Mouse (Mus musculus) embryonic fibroblast, embryonic 13.5 days (primary cell): ENCODE measurements around the gene Nsg2. TPM values are rescaled to one million over a fixed set of nuclear protein-coding genes. Genes with fewer than 3 reads are reported as not detected.
"Not testable (repeated sequence)": the region's sequence is repeated elsewhere in the genome, so short reads cannot be mapped to it uniquely, and the experiment has no call there.

Experiments used
- H3K27ac ChIP-seq: 2 replicates; pipeline ENCODE4 v1.5.1; 2012; ENCODE audit warnings: low read length, control low read depth, inconsistent platforms; ENCODE audit not compliant: insufficient read depth
- H3K4me1 ChIP-seq: 2 replicates; pipeline ENCODE4 v1.6.1; 2011; ENCODE audit warnings: low read length; ENCODE audit not compliant: control insufficient read depth, insufficient read depth
- H3K4me3 ChIP-seq: 2 replicates; pipeline ENCODE4 v1.5.1; 2011; ENCODE audit warnings: mild to moderate bottlenecking, control low read depth, low read length; ENCODE audit not compliant: insufficient read depth
- CTCF ChIP-seq: IDR thresholded peaks from 2 replicates; pipeline ENCODE4 v1.5.1; 2011; ENCODE audit warnings: mild to moderate bottlenecking, control low read depth, low read length, moderate library complexity, borderline replicate concordance; ENCODE audit not compliant: insufficient read depth
- POLR2A ChIP-seq: IDR thresholded peaks from 2 replicates; pipeline ENCODE4 v1.6.1; 2011; ENCODE audit warnings: low read depth, mild to moderate bottlenecking, control low read depth, low read length, moderate library complexity
- polyA plus RNA-seq: library from polyadenylated mRNA; stranded (reverse); fragments of >200 nt; gene quantifications from 2 replicates; pipeline ENCODE4 v1.2.4, GENCODE M21; 2011; ENCODE audit warnings: low read depth; ENCODE audit not compliant: missing spikeins, insufficient read length

Gene Nsg2
- polyA plus RNA-seq = 0.77 TPM in 1 of 2 replicates, not detected in the other

- no peak within 1 kb of the TSS for H3K27ac ChIP-seq
- H3K4me3 ChIP-seq = no peak within 1 kb of the TSS
Observed at GRCm38 (mm10) chr11:32000281-32000680, at the start of gene Nsg2. TSS of gene Nsg2 (plus strand) at chr11:32000463.

GRCm38 (mm10) chr11:31960071-31960470 is 40.2 kb upstream of the Nsg2 start:
- no peak for TF ChIP-seq POLR2A
- TF ChIP-seq CTCF = no peak
- no peaks in the 10 kb centered on the region for H3K4me1 ChIP-seq

More at GRCm38 (mm10) chr11:32000281-32000680, at the start of gene Nsg2:
- 0 out of 2 replicates have a peak, but pooled peaks cover 2% of the 10 kb centered on the region for H3K4me1 ChIP-seq
- TF ChIP-seq CTCF = peak; percentile 65; the same call in 1 of the 2 replicates
- TF ChIP-seq POLR2A = no peak

GRCm38 (mm10) chr11:31963993-31964392 is 36.3 kb upstream of the Nsg2 start:
- H3K4me1 ChIP-seq = no peaks in the 10 kb centered on the region
- TF ChIP-seq POLR2A (no peak), CTCF (no peak)
- H3K4me3 ChIP-seq = no peak overlapping the region
- H3K27ac ChIP-seq = no peak overlapping the region

More at GRCm38 (mm10) chr11:31960071-31960470, 40.2 kb upstream of the Nsg2 start:
- Histone ChIP-seq H3K27ac (no peak overlapping the region), H3K4me3 (no peak overlapping the region)

- Histone ChIP-seq H3K27ac (no peak within 1 kb of the TSS), H3K4me1 (no peaks in the 10 kb centered on the region), H3K4me3 (no peak within 1 kb of the TSS)
- TF ChIP-seq CTCF = no peak
- no peak for TF ChIP-seq POLR2A
Observed at GRCm38 (mm10) chr11:31965256-31966134, 34.8 kb upstream of the Nsg2 start, which contains the start of gene 4930524B15Rik. TSS of gene 4930524B15Rik (plus strand) at chr11:31965592.

GRCm38 (mm10) chr11:31974132-31974531 is 26.1 kb upstream of the Nsg2 start:
- TF ChIP-seq POLR2A (no peak), CTCF (no peak)
- Histone ChIP-seq H3K4me1 (no peaks in the 10 kb centered on the region), H3K4me3 (no peak overlapping the region), H3K27ac (no peak overlapping the region)

- Histone ChIP-seq H3K4me3 (no peak overlapping the region), H3K27ac (no peak overlapping the region), H3K4me1 (no peaks in the 10 kb centered on the region)
- TF ChIP-seq POLR2A (no peak), CTCF (no peak)
Observed at GRCm38 (mm10) chr11:31974826-31975225, 25.4 kb upstream of the Nsg2 start.

- TF ChIP-seq POLR2A (no peak), CTCF (no peak)
- H3K27ac ChIP-seq = no peak overlapping the region
- H3K4me1 ChIP-seq = no peaks in the 10 kb centered on the region
- H3K4me3 ChIP-seq = no peak overlapping the region
Observed at GRCm38 (mm10) chr11:31975678-31976077, 24.6 kb upstream of the Nsg2 start.

GRCm38 (mm10) chr11:31976137-31976536 is 24.1 kb upstream of the Nsg2 start:
- Histone ChIP-seq H3K4me3 (no peak overlapping the region), H3K4me1 (no peaks in the 10 kb centered on the region), H3K27ac (no peak overlapping the region)
- TF ChIP-seq CTCF (no peak), POLR2A (no peak)

- not testable (repeated sequence) for H3K4me1 ChIP-seq, H3K4me3 ChIP-seq, H3K27ac ChIP-seq
Observed at GRCm38 (mm10) chr11:31980089-31980488, 20.2 kb upstream of the Nsg2 start.

- Histone ChIP-seq H3K4me1 (no peaks in the 10 kb centered on the region), H3K4me3 (no peak overlapping the region), H3K27ac (no peak overlapping the region)
- TF ChIP-seq POLR2A (no peak), CTCF (no peak)
Observed at GRCm38 (mm10) chr11:31981830-31982229, 18.4 kb upstream of the Nsg2 start.

- H3K4me1 ChIP-seq, H3K27ac ChIP-seq, H3K4me3 ChIP-seq: not testable (repeated sequence)
Observed at GRCm38 (mm10) chr11:31982247-31982943, 17.9 kb upstream of the Nsg2 start.
